Mouse (Mus musculus): ENCODE measurements around the gene Wdr37. TPM values are rescaled to one million over a fixed set of nuclear protein-coding genes. Genes with fewer than 3 reads are reported as not detected.

Wdr37 gene
- total RNA-seq, 1 experiment: 15.4 TPM

GRCm38 (mm10) chr13:8839937-8840336 is 31.8 kb downstream of the Wdr37 start:
- in situ Hi-C loops (cut with MboI; ENCODE audit: low sequenced_read_pairs in 2 of 2, unreplicated experiment in 2 of 2): no loop called here
- H3K9me3 ChIP-seq (ENCODE audit: control insufficient read depth, insufficient read depth, low read depth, low read length): no peaks in the 10 kb centered on the region
- H3K4me1 ChIP-seq (ENCODE audit: control insufficient read depth in 2 of 2, insufficient read depth in 2 of 2, low read length in 2 of 2, poor library complexity in 1 of 2): no peaks in the 10 kb centered on the region
- TF ChIP-seq ZNF384 (IDR thresholded peaks at IDR 0.05; ENCODE audit: low read depth, low read length) (no peak), HCFC1 (IDR thresholded peaks at IDR 0.05; ENCODE audit: borderline replicate concordance, insufficient read depth, low read length) (no peak), CHD2 (IDR thresholded peaks at IDR 0.05; ENCODE audit: low read depth, low read length) (no peak), ZC3H11A (IDR thresholded peaks at IDR 0.05; ENCODE audit: borderline replicate concordance, low read depth, low read length) (no peak), MAFK (IDR thresholded peaks at IDR 0.05; ENCODE audit: insufficient read depth, low read depth, low read length) (no peak)
- peaks cover 10% of the 10 kb centered on the region; the same call in 1 of the 2 replicates for H3K36me3 ChIP-seq (ENCODE audit: control insufficient read depth, insufficient read depth, low read length, poor library complexity, severe bottlenecking)
- no peak overlapping the region for H3K4me3 ChIP-seq (ENCODE audit: insufficient read depth in 1 of 2, low read depth in 1 of 2, low read length in 2 of 2, poor library complexity in 1 of 2, severe bottlenecking in 1 of 2)
- no peak overlapping the region for H3K9ac ChIP-seq (ENCODE audit: insufficient read depth, low read depth, low read length, poor library complexity, severe bottlenecking)
- no peak for DNase-seq (ENCODE audit: low read depth, low spot score)
- H3K27ac ChIP-seq (ENCODE audit: insufficient read depth, low read depth, low read length, poor library complexity, severe bottlenecking): no peak overlapping the region

GRCm38 (mm10) chr13:8839111-8839510 is 32.6 kb downstream of the Wdr37 start:
- no peak overlapping the region for H3K27ac ChIP-seq (ENCODE audit: insufficient read depth, low read depth, low read length, poor library complexity, severe bottlenecking)
- peaks cover 10% of the 10 kb centered on the region; the same call in 1 of the 2 replicates for H3K36me3 ChIP-seq (ENCODE audit: control insufficient read depth, insufficient read depth, low read length, poor library complexity, severe bottlenecking)
- no peaks in the 10 kb centered on the region for H3K4me1 ChIP-seq (ENCODE audit: control insufficient read depth in 2 of 2, insufficient read depth in 2 of 2, low read length in 2 of 2, poor library complexity in 1 of 2)
- TF ChIP-seq MAFK (IDR thresholded peaks at IDR 0.05; ENCODE audit: insufficient read depth, low read depth, low read length) (no peak), HCFC1 (IDR thresholded peaks at IDR 0.05; ENCODE audit: borderline replicate concordance, insufficient read depth, low read length) (no peak), ZC3H11A (IDR thresholded peaks at IDR 0.05; ENCODE audit: borderline replicate concordance, low read depth, low read length) (no peak), CHD2 (IDR thresholded peaks at IDR 0.05; ENCODE audit: low read depth, low read length) (no peak), ZNF384 (IDR thresholded peaks at IDR 0.05; ENCODE audit: low read depth, low read length) (no peak)
- H3K9me3 ChIP-seq (ENCODE audit: control insufficient read depth, insufficient read depth, low read depth, low read length): no peaks in the 10 kb centered on the region
- no peak overlapping the region for H3K9ac ChIP-seq (ENCODE audit: insufficient read depth, low read depth, low read length, poor library complexity, severe bottlenecking)
- no peak overlapping the region for H3K4me3 ChIP-seq (ENCODE audit: insufficient read depth in 1 of 2, low read depth in 1 of 2, low read length in 2 of 2, poor library complexity in 1 of 2, severe bottlenecking in 1 of 2)
- no peak for DNase-seq (ENCODE audit: low read depth, low spot score)
- in situ Hi-C loops (cut with MboI; ENCODE audit: low sequenced_read_pairs in 2 of 2, unreplicated experiment in 2 of 2): no loop called here

- peaks cover 15% of the 10 kb centered on the region; the same call in 1 of the 2 replicates for H3K36me3 ChIP-seq (ENCODE audit: control insufficient read depth, insufficient read depth, low read length, poor library complexity, severe bottlenecking)
- TF ChIP-seq ZNF384 (IDR thresholded peaks at IDR 0.05; ENCODE audit: low read depth, low read length) (no peak), ZC3H11A (IDR thresholded peaks at IDR 0.05; ENCODE audit: borderline replicate concordance, low read depth, low read length) (no peak), HCFC1 (IDR thresholded peaks at IDR 0.05; ENCODE audit: borderline replicate concordance, insufficient read depth, low read length) (no peak), MAFK (IDR thresholded peaks at IDR 0.05; ENCODE audit: insufficient read depth, low read depth, low read length) (no peak), CHD2 (IDR thresholded peaks at IDR 0.05; ENCODE audit: low read depth, low read length) (no peak)
- H3K4me1 ChIP-seq (ENCODE audit: control insufficient read depth in 2 of 2, insufficient read depth in 2 of 2, low read length in 2 of 2, poor library complexity in 1 of 2): no peaks in the 10 kb centered on the region
- DNase-seq (ENCODE audit: low read depth, low spot score): no peak
- no peak overlapping the region for H3K4me3 ChIP-seq (ENCODE audit: insufficient read depth in 1 of 2, low read depth in 1 of 2, low read length in 2 of 2, poor library complexity in 1 of 2, severe bottlenecking in 1 of 2)
- in situ Hi-C loops (cut with MboI; ENCODE audit: low sequenced_read_pairs in 2 of 2, unreplicated experiment in 2 of 2): no loop called here
- no peak overlapping the region for H3K9ac ChIP-seq (ENCODE audit: insufficient read depth, low read depth, low read length, poor library complexity, severe bottlenecking)
- no peak overlapping the region for H3K27ac ChIP-seq (ENCODE audit: insufficient read depth, low read depth, low read length, poor library complexity, severe bottlenecking)
- H3K9me3 ChIP-seq (ENCODE audit: control insufficient read depth, insufficient read depth, low read depth, low read length): no peaks in the 10 kb centered on the region
These were observed 33.3 kb downstream of the Wdr37 start for GRCm38 (mm10) chr13:8838394-8838793.

GRCm38 (mm10) chr13:8834573-8834972 is 37.1 kb downstream of the Wdr37 start:
- in situ Hi-C loops (cut with MboI; ENCODE audit: low sequenced_read_pairs in 2 of 2, unreplicated experiment in 2 of 2): no loop called here
- no peak for TF ChIP-seq ZNF384 (IDR thresholded peaks at IDR 0.05; ENCODE audit: low read depth, low read length)
- no peak for TF ChIP-seq CHD2 (IDR thresholded peaks at IDR 0.05; ENCODE audit: low read depth, low read length)
- no peak for TF ChIP-seq ZC3H11A (IDR thresholded peaks at IDR 0.05; ENCODE audit: borderline replicate concordance, low read depth, low read length)
- no peak for TF ChIP-seq MAFK (IDR thresholded peaks at IDR 0.05; ENCODE audit: insufficient read depth, low read depth, low read length)
- no peak for TF ChIP-seq HCFC1 (IDR thresholded peaks at IDR 0.05; ENCODE audit: borderline replicate concordance, insufficient read depth, low read length)
- peaks cover 15% of the 10 kb centered on the region; the same call in 1 of the 2 replicates for H3K36me3 ChIP-seq (ENCODE audit: control insufficient read depth, insufficient read depth, low read length, poor library complexity, severe bottlenecking)
- no peaks in the 10 kb centered on the region for H3K9me3 ChIP-seq (ENCODE audit: control insufficient read depth, insufficient read depth, low read depth, low read length)
- H3K9ac ChIP-seq (ENCODE audit: insufficient read depth, low read depth, low read length, poor library complexity, severe bottlenecking): no peak overlapping the region
- H3K4me1 ChIP-seq (ENCODE audit: control insufficient read depth in 2 of 2, insufficient read depth in 2 of 2, low read length in 2 of 2, poor library complexity in 1 of 2): no peaks in the 10 kb centered on the region; a peak in 1 of 4 replicates
- H3K4me3 ChIP-seq (ENCODE audit: insufficient read depth in 1 of 2, low read depth in 1 of 2, low read length in 2 of 2, poor library complexity in 1 of 2, severe bottlenecking in 1 of 2): no peak overlapping the region
- no peak overlapping the region for H3K27ac ChIP-seq (ENCODE audit: insufficient read depth, low read depth, low read length, poor library complexity, severe bottlenecking)
- DNase-seq (ENCODE audit: low read depth, low spot score): no peak
